Mouse (Mus musculus): ENCODE results near the gene AC109138.7.

The AC109138.7 gene

DNA sequence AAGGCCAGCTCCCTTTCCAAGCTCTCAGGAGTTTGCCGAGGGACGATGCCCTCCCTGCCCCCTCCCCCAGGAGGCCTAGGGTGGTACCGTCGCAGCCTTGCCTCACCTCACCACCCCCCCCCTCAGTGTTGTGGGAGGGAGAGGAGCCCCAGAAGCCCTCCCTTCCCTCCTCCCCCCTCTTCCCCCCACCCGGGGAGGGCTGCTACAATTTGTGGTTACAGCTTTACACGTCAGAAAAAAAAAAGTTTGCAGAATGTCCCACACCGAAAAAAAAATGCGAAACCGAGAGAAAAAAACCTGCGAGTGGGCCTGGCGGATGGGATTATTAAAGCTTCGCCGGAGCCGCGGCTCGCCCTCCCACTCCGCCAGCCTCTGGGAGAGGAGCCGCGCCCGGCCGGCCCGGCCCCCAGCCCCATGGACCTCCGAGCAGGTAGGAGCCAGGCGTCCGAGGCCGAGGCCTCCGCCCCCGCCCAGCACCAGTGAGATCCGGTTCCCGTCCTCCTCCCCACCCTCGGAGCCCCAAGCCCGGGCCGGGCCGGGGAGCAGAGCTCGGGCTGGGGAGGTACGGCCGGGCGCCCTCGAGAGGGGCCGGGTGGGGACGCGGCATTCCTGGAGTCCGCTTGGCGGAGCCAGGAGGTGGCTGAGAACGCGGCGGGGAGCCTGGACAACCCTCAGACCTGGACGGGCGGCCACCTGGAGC lies at the start of gene AC109138.7, which contains the start of gene Clcf1:
AC109138.7 (plus strand) TSS at position 287 of the 700 bp plus-strand sequence.
Clcf1 (plus strand) TSS at position 168 of the 700 bp plus-strand sequence.
- DNase-seq: peak; percentile 73 to 84

DNA sequence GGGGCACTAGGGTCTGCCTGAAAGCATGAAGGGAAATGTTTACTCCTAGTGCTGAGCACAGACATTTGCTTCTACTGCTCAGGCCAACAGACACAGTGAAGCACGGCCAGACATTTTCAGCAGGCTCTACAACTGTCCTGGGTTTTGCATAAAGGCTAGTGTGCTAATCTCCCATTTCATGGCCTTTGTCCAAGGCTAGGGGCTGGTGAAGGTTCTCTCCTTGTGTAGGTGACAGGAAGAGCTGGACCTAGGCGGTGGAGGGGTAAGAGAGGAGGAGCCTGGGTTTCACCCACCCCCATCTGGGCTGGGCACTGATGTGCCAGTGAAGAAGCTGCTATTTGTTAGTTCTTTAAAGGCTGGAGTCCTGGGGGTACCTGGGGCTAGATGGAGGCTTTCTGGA lies 49.4 kb upstream of the AC109138.7 start:
- no peak for DNase-seq

DNA sequence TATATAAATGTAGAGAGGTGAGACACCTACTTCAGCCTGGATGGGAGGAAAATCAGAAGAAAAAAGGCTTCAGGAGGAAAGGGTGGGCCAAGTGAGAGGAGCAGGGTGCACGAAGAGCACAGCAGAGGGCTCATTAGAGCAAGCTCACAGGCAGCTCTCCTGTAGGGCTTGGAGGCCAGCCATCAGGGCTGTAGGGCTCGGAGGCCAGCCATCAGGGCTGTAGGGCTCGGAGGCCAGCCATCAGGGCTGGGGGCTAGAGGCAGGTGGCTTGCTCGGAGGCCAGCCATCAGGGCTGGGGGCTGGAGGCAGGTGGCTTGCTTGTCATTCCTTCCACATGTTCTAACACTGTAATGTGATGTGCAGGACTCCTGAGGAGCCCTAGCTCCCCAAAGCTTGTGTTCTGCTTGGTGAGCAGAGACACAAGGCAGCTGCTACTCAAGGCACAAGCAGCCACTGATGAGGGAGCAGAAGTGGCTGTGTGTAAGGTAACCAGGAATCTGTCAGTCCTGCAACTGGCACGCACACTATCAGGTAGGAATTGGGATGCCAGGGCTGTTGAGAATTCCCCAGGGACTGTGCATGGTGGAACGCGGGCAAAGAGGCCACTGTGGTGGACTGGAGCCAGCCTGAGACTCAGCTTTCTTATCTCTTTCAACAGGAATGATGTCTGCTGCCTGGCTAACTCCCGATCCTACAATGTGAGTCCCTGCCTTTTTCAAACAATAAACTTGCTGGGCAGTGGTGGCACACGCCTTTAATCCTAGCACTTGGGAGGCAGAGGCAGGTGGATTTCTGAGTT lies 47.3 kb upstream of the AC109138.7 start:
- no peak for DNase-seq

DNA sequence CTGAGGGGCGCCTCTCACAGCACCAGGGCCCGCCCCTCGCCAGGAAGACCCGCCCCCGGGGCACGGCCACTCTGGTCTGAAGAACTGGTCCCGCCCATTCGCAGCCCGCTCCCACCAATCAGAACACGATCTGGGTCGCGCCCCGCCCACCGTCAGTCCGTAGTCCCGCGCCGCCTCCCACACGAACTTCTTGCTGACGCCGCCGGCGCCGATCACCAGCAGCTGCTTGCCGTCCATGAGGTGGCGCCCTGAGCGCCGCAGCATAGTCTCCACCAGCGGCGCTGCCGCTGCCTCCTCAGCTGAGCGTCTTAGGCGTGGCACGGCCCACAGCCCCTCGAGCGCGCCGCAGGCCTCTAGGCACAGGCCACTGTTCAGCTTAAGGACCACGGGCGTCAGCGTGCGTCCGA lies 44.8 kb upstream of the AC109138.7 start:
- DNase-seq: peak; percentile 100

DNA sequence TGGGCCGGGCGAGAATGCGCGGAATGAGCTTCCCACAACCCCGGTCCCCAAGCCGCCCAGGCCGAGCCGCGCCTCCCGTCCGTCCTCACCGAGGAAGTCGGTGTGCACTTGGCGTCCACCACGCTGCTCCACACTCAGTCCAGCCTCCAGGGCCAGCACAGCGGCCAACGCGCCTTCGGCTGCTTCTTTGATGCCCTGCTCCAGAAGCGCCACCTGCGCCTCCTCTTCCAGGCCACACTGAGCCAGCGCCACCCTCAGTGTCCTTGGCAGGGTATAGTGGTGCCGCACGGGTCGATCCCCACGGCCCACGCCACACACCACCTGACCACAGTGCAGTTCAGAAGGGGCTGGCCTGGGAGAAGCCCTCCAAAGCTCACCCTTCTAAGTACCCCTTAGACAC lies 44.3 kb upstream of the AC109138.7 start:
- no peak for DNase-seq

DNA sequence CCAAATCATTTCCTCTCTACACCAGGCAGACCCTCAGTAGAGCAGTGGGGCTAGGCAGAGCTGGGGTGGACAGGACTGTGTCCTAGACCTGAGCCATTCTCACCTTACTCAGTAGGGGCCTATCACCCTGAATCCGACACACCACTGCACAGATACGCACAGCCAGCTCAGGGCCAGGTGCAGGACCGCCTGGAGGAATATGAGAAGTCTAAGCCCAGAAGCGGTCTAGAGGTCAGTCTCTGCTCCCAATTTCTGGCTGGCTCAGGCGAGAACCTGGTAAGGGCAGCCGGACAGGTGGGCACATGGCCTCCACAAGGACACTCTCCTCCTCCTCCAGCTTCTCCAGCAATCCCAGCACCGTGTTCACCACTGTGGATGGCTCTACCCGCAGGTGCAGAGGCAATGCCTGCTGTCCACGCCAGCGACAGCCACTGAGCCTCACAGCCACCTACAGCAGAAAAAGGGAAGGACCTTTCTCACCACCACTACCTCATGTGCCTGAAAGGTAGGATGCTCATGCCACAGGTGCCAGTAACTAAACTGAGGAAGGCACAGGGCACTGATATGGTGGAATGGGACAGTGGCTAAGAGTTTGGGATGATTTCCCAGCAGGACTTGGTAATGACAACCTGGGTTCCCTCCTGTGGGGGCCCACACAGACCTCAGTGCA lies 43.3 kb upstream of the AC109138.7 start:
- no peak for DNase-seq

DNA sequence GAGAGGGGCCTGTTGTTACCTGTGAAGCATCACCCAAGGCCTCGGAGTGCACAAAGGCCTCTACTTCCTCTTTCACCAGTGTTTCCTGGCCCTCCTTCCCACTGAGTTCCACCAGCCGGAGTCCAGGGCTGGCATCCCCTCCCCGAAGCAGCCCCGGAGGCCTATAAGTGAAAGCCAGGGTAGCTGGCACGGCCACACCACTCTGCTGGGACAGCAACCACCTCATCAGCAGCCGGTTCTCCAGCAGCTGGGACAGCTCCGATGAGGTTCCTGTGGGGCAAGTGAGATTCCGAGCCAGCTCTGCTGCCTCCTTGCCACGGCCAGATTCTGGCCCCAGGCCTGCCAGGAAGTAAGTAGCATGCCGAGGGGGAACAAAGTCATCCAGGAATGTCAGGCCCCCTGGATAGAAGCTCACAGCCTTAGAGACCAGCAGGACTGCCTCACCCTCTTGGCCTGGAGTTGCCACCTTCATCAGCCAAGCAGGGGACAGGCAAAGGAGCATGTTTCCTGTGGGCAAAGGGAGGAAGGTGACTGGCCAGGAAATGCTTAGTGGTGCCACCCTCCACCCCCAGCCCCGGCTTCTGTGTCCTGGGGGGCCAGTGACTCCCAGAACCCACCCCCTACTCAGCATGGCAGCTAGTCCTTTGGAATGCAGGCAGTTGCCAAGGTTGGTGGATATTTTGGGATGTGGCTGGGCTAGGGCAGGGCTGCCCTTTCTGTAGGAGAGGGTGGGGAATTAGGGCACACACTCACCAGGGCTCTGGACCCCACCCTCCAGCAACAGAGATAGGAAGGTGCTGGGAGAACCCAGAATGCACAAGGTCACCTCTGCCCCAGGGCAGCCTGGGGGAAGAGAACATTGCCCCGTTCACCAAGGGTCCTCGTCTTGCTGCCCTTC lies 42.5 kb upstream of the AC109138.7 start:
- no peak for DNase-seq

DNA sequence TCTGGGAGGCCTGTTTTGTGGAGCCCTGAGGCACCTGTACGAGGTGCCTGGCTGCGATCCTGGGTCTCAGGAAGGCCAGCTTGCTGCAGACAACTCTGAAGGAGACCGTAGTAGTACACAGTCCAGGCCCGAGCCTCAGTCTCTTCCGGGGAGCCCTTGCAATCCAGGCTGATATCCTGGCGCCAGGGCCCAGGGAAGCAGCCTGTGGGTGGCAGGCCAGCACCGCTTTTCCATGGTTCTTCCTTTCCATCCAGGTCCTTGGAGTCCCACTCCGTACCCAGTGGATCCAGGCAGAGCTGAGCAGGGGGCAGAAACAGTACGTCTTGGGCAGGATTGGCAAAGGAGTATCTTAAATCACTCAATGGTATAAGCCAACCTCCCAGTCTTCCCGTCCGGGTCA lies 41.2 kb upstream of the AC109138.7 start:
- no peak for DNase-seq

DNA sequence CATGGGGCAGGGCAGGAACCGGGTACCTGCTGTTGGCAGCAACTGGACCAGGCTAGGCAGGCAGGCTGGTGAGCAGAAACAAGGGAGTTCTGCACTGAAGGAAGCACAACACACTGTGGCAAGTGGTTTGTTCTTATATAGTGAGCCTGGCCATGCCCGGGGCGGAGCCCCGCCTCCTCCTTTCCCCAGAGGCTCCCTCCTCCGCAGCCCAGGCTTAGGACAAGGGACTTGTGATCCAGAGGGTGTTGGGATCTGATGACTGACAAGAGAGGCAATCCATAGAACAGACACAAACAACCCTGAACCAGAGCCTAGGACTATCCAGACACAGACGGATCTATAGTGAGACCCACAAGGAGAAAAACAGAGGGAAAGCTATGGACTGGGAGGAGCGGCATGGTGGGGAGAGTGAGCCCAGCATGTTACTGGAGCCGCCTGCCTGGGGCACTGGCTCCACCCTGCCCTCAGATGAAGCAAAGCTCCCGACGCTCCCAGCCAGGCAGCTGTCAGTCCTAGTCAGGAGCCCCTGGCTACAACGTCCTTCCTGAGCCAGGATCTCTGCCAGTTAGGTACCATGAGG lies 38.7 kb upstream of the AC109138.7 start, which contains the start of gene Carns1:
Carns1 (minus strand) TSS at position 112 of the 580 bp plus-strand sequence.
- peak; percentile 69 to 78 for DNase-seq

DNA sequence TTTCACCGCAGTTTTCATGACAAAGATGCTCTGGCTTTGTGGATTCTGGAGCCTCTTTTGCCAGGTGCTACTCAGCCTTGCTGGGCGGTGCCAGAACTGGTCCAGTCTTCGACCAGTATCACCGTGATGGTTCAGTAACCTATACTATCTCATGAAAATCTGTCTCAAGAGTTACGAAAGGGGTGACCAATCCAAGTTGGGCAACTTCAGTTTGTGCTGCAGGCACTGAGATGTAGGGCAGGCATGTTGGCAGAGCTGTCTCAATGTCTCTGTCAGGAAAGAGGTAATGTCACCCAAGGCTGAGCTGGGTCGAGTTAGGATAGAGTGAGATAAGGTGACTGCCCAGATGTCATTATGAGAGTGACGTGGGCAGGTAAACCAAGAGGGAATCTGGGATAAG lies 33.7 kb upstream of the AC109138.7 start:
- DNase-seq: no peak

DNA sequence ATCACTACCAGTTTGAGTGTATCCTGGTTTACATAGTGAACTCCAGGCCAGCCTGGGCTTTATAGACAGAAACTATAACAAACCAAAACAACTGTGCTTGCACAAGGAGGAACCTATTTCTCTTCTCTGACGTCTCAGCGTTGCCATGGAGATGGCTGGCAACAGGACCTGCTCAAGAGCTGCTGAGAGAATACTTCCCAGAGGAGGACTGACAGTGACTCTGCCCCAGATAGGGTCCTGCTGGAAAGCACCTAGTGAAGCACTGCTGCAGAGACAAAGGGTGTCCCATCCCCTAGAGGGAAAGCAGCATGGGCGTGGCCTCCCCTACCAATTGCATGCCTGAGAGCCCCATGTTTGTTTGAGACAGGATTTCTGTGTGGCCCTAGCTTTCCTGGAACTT lies 32.3 kb upstream of the AC109138.7 start:
- DNase-seq: peak; percentile 63 to 73

DNA sequence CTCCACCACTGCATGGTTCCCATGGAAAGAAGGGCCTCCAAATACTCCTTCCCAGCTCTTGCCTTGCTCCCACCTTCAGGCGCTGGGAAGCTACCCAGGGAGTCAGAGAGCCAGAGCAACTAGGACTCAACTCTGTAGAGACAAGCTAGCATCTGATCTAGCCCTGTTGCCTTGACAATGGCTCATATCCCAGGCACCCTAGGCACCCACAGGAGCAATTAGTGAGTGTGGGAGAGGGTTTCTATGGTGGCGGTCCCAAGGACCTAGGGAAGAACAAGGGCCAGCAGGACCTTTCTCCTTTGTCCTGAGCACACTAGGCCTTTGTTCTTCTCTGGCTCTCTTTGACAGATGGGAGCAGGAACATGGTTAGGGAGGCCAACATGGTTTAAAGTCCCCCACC lies 30.5 kb upstream of the AC109138.7 start:
- DNase-seq: no peak

DNA sequence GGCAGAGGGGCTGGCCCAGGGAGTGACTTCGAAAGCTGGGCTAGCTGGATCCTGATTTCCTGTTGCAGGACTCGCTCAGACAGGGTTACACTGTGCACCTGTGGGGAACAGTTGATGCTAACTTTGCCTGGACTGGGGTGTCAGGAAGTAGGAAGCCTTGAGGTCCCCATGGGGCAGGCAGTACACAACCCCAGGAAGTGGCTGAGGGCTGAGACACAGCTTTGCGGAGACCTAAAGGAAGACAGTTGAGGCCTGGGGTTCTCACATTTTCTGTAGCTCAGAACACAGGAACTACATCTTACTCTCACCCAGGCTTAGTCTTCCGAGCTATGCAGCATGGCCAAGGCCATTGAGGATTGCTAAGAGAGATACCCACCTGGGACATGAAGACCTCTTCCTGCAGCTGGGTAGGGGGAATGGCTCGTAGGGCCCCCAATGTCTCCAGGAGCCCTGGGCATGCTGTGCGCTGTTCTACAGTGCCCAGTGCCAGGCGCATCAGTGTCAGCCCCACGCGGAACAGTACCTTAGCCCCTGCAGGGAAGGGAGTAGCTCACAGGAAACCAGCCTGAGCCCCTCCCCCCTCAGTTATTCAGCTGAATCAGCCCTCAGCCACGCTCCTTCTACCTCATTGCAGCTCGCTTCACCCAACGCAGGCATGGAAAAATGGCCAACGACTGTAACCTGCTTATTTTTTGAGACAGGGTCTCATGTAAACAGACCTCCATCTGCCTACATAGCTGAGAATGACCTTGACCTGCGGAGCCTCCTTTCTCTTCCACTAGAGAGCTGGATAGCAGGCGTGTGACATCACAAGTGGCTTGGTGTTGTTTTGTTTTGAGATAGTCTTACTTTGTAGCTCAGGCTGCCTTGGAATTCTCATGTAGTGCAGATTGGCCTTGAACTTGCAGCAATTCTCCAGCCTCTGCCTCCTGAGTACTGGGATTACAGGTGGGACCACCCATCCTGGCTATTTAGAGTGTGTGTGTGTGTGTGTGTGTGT lies 28.9 kb upstream of the AC109138.7 start:
- peak; percentile 61 to 70 for DNase-seq

DNA sequence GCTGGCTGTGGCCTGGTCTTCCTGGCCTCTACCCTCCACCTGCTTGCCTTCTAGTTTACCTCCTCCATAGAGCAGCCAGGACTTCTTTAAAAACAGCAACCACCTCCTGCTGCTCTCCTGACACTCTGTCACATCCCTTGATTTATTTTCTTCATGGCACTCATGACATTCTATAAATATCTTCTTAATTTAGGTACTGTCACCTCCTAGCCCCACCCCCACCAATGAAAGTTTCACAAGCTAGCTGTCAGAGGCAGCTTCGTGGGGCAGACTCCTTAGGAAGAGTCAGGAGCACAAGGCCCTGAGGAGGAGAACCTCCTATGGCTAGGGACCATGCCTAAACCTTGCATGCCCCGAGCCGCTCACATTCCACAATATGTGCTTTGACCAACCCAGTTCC lies 26.9 kb upstream of the AC109138.7 start:
- DNase-seq: no peak

DNA sequence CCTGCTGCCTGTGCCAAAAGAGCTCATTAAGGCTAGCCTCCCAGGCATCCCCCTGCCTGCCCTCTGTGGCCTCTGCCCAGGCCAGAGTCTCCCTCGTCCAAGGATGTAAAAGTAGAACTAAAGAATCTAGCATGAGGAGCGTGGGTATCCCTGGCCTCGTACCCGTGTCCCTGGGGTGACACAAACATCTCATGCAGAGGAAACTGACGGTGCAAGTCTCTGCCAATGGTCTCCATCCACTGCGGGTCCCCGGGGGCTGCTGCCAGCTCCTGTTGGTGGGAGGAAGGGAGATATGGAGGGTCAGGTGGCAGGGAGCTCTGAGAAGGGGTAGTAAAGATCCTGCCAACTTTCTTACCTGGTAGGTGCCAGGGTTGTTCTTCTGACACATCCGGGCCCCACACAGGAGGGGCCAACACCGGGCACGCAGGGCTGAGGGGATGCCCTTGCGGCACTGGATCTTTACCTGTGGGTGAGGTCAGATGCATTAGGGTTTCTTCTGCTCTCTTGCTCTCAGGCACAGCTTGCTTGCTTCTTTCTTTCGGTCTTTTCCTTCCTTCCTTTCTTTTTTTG lies 25.0 kb upstream of the AC109138.7 start:
- DNase-seq: no peak

DNA sequence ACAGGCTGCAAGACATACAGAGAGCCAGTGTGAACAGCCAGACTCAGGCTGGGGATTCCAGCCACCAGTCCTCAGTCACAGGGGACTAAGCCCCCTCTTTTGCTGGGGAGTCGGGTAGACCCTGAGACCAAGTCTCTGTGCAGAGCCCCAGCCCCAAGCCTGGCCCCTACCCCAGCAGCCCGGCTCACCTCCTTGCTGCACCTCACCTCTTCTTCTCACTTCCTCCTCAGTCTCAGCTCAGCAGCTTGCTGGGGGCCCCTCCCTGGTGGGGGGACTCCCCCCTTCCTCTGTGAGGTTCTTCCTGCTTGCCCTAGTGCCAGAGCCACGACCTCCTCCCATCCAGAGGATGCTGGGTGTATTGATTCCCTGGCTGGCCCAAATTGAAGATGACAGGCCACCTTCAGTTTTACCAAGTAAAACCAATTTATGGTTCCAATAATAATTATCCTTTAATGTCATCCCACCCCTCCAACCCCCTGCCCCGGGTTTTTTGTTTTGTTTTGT lies 23.3 kb upstream of the AC109138.7 start, which contains the start of gene Tbc1d10c:
Tbc1d10c (minus strand) TSS at position 454 of the 504 bp plus-strand sequence.
- DNase-seq: peak in 1 of 2 experiments; percentile 60

DNA sequence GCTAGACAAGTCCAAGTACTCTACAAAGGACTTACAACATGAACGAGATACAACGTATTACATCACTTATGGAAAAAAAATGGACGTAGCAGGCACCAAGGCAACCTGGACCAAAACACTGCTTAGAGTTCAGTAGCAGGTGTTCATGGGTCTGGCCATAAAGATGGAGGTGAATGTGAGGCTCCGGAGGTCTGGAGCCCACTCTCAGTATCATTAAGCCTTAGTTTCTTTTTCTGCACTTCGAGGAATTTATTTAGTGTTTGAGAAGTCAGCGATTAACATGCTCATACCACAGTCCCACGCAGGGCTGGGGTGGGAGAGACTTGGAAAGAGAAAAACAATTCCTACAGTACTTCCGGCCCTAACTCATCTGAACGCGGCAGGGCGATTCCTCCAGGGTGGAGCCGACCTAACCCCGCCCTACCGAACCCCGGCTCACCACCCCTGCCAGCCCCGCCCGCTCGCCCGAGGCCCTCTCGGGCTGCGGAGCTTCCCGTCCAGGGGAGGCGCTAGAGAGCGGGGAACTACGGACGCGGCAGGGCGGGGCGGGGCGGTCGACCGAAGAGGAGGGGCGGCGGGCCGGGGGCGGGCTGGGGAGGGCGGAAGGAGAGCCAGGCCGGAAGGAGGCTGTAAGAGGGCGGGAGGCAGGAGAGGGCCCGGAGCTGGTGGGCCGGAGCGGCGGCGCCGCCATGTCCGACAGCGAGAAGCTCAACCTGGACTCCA lies 22.5 kb upstream of the AC109138.7 start, which contains the start of gene Ppp1ca:
Ppp1ca (plus strand) TSS at position 538 of the 723 bp plus-strand sequence.
- DNase-seq: peak; percentile 99

DNA sequence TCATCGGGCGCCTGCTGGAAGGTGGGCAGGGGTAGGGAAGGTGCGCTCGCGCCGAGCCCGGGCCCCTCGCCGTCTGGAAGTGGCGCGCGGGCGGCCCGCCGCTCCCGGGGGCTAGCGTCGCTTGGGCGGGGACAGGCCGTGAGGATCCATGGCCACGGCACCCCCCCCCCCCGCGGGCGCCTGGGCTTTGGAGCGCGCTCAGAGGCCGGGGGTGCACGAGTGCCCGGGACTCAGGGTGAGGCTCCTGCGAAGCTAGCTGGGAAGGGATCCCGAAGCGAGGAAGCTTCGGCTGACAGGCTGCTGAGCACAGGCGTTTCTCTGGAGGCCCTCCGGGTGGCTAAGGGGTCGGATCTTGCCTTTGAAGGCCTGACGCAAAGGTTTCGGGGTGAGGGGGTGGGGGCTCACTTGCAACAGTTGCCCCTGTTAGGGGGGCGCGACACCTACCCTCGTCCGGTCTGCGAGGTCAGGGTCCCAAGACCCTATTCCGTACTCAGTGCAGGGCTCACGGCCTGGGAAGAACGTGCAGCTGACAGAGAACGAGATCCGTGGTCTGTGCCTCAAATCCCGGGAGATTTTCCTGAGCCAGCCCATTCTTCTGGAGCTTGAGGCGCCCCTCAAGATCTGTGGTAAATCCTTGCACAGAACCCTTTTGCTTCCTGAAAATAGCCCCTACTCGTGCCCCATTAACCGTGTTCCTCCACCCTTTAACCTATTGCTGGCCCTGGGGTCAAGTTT lies 21.7 kb upstream of the AC109138.7 start:
- DNase-seq: no peak

Measured in kidney, postnatal 4 days (tissue).